Mouse (Mus musculus): ENCODE data around the gene Cit.

The Cit gene

DNA sequence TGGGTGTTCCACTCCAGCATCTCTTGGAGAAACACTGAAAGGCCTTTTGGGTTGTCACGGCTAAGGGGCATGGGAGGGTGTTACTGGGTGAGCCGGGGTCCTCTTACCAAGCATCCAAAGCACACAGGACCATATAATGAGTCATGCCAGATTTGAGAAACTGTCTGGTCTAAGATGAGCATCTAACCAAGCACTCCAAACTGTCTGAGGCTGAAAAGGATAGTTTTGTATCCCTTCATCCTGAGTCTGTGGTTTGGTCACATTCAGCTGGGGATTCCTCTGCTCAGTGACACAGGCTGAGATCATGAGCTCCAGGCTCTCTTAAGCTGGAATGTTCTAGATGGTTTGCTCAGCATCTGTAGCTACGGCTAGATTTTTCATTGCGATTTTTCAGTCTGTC, 7.4 kb downstream of the Cit start:
- no peak for DNase-seq

- no peak for DNase-seq
Observed at GRCm38 (mm10) chr5:115853691-115854090, 8.6 kb downstream of the Cit start.

DNA sequence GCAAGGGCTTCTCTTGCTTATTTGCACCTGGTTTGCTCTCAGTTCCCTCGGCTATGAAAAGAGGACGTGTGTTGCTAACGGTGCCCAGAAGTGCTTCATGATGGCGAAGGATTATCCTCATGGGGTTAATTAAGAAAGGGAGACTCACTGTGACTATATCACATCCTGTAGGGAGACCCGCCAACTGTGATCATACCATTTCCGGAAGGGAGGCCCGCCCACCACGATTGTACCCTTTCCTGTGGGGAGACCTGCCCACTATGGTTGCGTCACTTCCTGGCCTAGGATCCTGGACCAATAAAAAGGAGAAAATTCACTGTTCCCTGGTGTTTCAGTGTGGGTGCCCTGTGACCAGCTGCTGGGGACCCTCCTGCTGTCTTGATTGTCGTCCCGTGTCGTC, 9.3 kb downstream of the Cit start:
- DNase-seq, result no peak

GRCm38 (mm10) chr5:115858652-115859051, 13.6 kb downstream of the Cit start:
- no peak for DNase-seq

GRCm38 (mm10) chr5:115859461-115859860, 14.4 kb downstream of the Cit start:
- DNase-seq, result no peak

DNA sequence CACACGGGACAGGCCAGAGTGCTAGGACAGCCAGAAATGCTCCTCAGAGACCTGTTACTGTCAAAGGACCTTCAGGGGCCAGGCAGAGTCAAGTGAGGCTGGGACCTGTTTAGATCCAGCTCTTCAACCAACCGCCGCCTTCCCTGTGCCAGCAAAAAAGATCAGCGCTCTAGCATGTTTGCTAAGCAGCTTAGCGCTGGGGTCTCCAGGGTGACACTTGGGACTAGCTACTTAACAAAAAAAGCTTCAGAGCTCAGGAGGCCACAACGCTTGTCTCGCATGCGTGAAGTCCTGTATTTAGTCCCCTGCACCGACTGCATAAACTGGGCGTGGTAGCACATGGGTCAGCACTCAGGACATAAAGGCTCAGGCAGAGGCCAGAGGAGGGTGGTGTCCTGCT, 16.9 kb downstream of the Cit start:
- DNase-seq, result no peak

- DNase-seq, result no peak
Observed at GRCm38 (mm10) chr5:115862439-115862838, 17.4 kb downstream of the Cit start.

- no peak for DNase-seq
Observed at GRCm38 (mm10) chr5:115866296-115866695, 21.2 kb downstream of the Cit start.

DNA sequence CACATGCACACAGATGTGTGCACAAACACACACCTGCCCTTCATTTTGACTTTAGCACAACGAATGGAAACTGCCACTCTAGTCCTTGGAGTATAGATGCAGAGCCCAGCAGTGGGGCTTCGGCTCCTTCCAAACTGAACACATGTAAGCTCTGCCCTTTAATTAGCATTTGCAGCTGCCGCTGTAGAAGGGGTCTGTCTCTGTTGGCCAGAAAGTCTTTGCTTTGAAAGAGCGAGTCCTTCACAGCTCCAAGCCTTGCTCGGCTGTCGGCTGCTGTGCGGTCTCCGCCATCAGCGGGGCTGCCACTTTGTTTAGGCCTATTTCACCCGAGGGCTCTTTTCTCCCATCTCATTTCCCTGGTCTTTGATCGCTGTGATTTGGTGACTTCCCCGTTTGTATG, 23.5 kb downstream of the Cit start:
- DNase-seq, result no peak

- DNase-seq, result no peak
Observed at GRCm38 (mm10) chr5:115869198-115869597, 24.1 kb downstream of the Cit start.

DNA sequence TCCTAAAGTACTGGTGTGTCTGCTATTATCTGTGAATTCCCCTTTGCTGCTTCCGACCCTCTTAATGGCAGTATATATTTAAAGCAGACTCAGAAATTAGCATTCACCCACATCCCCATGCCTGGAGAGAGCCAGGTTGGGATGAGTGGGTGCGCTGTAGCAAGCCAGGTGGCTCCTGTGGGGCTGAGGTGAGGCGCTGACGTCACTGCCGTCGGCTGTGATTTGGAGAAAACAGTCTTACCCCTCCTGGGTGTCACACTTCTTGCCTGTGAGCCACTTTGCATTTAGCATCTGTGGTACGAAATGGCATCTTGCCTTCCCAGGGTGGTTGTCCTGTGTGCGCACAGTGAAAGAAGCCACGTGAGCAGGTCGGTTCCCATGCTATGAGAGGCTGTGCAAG, 26.1 kb downstream of the Cit start:
- DNase-seq, result no peak

DNA sequence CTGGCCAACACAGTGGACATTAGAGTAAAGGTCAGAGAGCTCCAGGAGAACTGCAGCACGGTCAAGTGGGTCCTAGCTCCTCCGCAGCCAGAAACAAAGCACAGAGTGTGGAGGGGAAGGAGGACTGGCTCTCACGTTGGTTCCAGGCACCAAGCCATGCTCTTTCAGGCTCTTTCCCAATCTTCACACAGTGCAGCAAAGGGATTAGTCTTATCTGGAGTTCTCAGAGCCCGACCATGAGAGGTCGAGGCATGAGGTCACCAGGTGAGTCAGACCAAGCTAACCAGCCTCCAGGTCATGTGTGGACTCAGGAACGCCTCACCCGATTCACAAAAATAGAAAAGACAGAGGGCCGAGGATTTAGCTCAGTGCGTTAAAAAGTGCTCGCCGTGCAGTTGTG, 27.0 kb downstream of the Cit start:
- no peak for DNase-seq

GRCm38 (mm10) chr5:115872956-115873355, 27.9 kb downstream of the Cit start:
- no peak for DNase-seq

DNA sequence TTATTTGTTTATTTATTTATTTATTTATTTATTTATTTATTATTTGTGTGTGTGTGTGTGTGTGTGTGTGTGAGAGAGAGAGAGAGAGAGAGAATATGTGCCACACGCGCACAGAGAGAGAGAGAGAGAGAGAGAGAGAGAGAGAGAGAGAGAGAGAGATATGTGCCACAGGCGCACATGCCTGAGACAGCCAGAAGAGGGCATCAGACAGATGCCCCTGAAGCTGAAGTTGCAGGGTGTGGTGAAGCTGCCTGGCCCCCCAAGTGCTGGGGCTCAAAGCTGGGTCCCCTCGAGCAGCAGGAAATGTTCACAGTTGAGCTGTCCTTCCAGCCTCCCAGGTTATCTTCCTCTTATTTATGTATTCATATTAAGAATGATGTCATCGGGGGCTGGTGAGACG, 32.3 kb downstream of the Cit start:
- no peak for DNase-seq

GRCm38 (mm10) chr5:115882165-115882564, 37.1 kb downstream of the Cit start:
- no peak for DNase-seq

GRCm38 (mm10) chr5:115884429-115884828, 39.4 kb downstream of the Cit start:
- no peak for DNase-seq

DNA sequence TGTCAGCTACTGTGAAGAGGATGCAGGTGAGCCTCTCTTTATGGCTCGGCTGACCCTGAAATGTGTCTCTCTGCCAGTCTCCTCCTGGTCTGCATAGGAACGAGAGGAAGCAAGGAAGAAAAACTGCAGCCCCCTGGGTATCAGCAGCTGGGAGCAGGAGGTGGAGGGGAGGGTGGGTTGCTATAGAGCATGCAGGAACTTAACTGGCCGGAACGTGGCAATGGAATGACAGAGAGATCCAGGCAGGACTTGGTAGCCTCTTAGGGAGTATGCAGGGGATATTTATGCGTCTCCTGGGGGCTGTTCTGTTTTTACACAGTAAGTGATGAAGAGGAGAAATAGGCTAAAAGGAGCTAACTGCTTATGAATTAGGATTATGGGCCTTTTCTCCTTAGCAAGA, 48.7 kb downstream of the Cit start:
- no peak for DNase-seq

DNA sequence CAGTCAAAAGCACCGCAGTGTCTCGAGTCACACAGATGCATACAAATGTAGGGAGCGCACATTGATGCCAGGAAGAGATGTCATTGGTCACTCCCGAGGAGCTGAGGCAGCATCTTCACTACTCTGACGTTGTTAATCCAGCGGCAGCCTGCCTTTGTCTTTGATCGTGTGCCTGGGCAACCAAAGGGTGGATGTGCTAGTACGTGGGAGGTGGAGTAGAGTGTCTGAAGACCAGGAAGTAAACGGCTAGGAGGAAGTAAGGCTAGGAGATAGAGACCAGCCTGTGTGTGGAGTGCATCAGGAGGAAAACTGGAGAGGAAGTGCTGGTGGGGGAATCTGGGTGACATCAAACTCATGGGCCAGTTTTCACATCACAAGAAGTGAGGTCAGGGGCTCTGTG, 52.0 kb downstream of the Cit start:
- DNase-seq, result no peak

DNA sequence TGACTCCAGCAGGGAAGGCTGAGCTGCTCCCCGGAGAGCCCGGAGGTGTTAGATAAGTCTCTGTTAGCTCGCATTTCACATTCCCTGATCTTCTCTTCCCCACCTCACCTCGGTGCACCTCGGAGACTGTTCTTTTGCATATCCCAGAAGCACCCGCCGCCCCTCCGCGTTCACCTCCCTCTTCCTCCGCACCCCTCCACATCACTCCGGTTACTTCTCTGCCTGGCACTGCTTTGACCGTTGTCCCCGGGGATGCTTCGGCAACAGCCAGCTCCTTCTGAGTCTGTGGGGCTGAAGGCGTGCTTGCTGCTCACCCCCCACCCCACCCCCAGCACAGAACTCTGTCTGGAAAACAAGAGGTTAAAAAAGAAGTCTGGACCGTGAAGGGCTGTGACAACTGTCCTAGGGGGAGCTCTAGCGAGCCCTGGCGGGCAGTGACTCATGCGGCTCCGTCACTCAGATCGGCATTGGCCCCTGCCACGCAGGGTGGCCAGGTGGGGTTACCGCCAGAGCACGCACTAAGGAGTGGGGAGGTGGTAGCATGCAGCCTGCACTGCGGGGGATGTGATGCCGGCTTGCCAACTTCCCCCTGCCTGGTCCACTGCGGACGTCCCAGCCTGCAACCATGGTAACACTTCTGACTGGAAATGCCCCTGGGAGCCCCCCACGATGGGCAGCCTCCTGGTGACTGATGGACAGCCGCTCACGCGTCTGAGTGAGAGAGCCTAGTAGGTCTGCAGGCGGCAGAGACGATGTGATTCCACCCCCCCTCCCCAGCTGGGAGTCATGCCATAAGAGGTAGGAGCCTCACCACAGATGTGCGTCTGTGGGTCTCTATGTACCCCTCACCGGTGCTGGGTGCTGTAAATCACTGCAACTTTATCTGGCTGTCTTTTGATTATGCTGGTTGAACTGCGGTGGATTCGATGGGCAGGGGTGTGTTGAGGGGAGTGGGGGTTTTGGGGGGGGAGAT, 62.2 kb downstream of the Cit start:
- DNase-seq, result peak; percentile 79 to 82

DNA sequence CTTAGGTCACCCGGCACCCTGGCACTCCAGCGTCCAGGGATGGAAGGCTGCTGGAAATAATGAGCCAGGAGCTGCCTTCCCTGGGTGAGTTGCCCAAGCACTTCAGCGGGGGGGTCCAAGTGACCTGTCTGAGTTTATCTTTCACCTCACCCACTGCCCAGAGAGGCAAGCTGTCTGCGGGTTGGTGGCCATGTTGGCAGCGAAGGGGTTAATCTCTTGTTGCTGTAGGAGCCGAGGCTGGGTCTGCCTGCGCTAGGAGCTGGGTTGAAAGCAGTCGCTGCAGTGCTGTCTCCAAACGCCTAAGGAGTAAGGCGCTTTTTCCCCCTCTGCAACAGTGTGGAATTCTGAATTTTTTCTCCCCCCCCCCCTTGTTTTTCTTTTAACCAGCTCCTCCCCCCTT, 63.2 kb downstream of the Cit start:
- peak; percentile 81 to 85 for DNase-seq

DNA sequence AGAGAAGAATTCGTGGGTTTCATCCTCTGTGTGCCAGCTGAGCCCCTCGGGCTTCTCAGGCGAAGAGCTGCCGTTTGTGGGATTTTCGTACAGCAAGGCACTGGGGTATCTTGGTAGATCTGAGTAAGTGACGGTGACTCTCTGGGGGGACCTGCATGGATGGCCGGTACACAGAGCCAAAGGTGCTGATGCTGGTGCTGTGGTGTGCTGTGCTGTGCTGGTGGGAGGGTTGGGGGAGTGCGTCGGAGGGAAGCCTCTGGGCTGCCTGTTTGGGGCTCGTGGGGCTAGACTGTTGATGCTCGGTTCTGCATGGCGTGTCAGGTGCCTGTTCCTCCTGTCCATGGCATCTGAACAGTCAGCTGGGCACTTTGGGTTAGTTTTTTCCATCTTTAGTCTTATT, 63.6 kb downstream of the Cit start:
- peak; percentile 32 to 42 for DNase-seq

- peak; percentile 82 to 85 for DNase-seq
Observed at GRCm38 (mm10) chr5:115909106-115909505, 64.0 kb downstream of the Cit start.

DNA sequence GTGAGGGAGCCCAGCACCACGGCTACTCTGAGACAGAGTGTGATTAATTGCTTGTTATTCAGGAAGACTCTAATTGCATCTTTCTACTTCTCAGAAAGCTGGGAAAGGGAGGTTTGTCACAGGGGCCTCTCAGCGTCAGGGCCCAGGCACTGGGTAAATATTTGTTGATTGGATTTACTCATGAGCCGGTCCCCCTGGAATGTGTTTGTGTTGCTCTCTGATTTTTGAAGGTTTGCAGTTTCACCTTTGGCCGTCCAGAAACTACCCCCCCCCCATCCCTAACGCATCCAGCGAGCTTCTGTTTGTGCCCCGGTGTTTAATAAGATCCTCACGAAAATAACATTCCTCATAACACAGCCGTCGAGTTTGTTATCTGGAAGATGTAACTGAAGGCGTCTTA, 65.4 kb downstream of the Cit start:
- no peak for DNase-seq

- no peak for DNase-seq
Observed at GRCm38 (mm10) chr5:115915481-115915880, 70.4 kb downstream of the Cit start.

- no peak for DNase-seq
Observed at GRCm38 (mm10) chr5:115917960-115918359, 72.9 kb downstream of the Cit start.
